Mouse (Mus musculus): ENCODE results near the gene Ifi27.

- TF ChIP-seq GATA1 (IDR thresholded peaks at IDR 0.05; ENCODE audit: low read length) = no peak
- TF ChIP-seq TAL1 (IDR thresholded peaks at IDR 0.05; ENCODE audit: low read length) = no peak
Observed at GRCm38 (mm10) chr12:103388505-103389347, 45.3 kb upstream of the Ifi27 start, which contains the start of gene Otub2.
